Mouse (Mus musculus): Measurements from ENCODE around the gene Gm20388. TPM values are rescaled to one million over a fixed set of nuclear protein-coding genes. Genes with fewer than 3 reads are reported as not detected.
A peak's percentile ranks its signal among the peaks of the same experiment; 100 is the strongest.

The Gm20388 gene
- polyA plus RNA-seq, 1 experiment from 2014 or later, result not detected

- 22% methylated on average over 18 of the region's 18 CpGs for WGBS
- H3K4me2 ChIP-seq, result 0 out of 2 replicates have a peak overlapping the region, but pooled peaks have one; percentile 1
- no peaks in the 10 kb centered on the region for H3K36me3 ChIP-seq
- H3K9me3 ChIP-seq (replicated peaks), result no peaks in the 10 kb centered on the region
- H3K27ac ChIP-seq, result no peak overlapping the region
- H3K4me3 ChIP-seq, result no peak overlapping the region
- ATAC-seq (replicated peaks; ENCODE audit: insufficient number of reproducible peaks, insufficient read depth, low FRiP score, low read depth), result no peak
- H3K27me3 ChIP-seq, result no peaks in the 10 kb centered on the region
- H3K9ac ChIP-seq, result no peak overlapping the region
- peaks cover 4% of the 10 kb centered on the region; the same call in 1 of the 2 replicates for H3K4me1 ChIP-seq (replicated peaks)
Observed at GRCm38 (mm10) chr8:123682073-123682761, 3771.6 kb downstream of the Gm20388 start.

DNA sequence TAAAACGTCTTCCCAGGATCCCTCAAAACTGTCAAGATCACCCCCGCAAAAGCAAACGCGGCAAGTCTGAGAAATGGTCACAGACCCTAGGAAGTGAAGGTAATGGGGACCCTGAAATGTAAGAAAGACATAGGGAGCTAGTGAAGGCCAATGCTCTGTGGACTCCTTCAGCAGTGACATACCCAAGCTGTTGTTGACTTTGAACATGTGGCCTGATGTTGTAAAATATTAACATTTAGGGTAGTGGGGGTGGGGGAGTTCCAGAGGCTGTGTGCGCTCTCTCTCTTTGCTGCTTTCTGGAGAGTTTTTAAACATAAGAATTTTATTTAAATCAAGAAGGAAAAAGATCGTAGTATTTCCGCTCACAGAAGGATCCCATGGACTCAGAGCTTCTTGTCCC lies 3772.7 kb downstream of the Gm20388 start:
- Histone ChIP-seq H3K9me3 (replicated peaks) (no peaks in the 10 kb centered on the region), H3K36me3 (no peaks in the 10 kb centered on the region), H3K4me3 (no peak overlapping the region), H3K9ac (no peak overlapping the region), H3K27me3 (no peaks in the 10 kb centered on the region), H3K4me1 (replicated peaks) (peaks cover 4% of the 10 kb centered on the region; the same call in 1 of the 2 replicates), H3K27ac (no peak overlapping the region), H3K4me2 (no peak overlapping the region)
- WGBS, result 57% methylated on average over 7 of the region's 7 CpGs
- ATAC-seq (replicated peaks; ENCODE audit: insufficient number of reproducible peaks, insufficient read depth, low FRiP score, low read depth), result no peak

- no peaks in the 10 kb centered on the region for H3K36me3 ChIP-seq
- no peak for ATAC-seq (replicated peaks; ENCODE audit: insufficient number of reproducible peaks, insufficient read depth, low FRiP score, low read depth)
- no peaks in the 10 kb centered on the region for H3K27me3 ChIP-seq
- H3K9me3 ChIP-seq (replicated peaks), result no peaks in the 10 kb centered on the region
- no peak overlapping the region for H3K4me2 ChIP-seq
- H3K27ac ChIP-seq, result no peak overlapping the region
- no peak overlapping the region for H3K9ac ChIP-seq
- WGBS, result 79% methylated on average over 7 of the region's 7 CpGs
- H3K4me3 ChIP-seq, result no peak overlapping the region
- H3K4me1 ChIP-seq (replicated peaks), result peaks cover 4% of the 10 kb centered on the region; the same call in 1 of the 2 replicates
Observed at GRCm38 (mm10) chr8:123684806-123685205, 3774.2 kb downstream of the Gm20388 start.

GRCm38 (mm10) chr8:123685477-123685876 lies 3774.8 kb downstream of the Gm20388 start:
- no peaks in the 10 kb centered on the region for H3K27me3 ChIP-seq
- no peak for ATAC-seq (replicated peaks; ENCODE audit: insufficient number of reproducible peaks, insufficient read depth, low FRiP score, low read depth)
- no peak overlapping the region for H3K4me3 ChIP-seq
- no peak overlapping the region for H3K27ac ChIP-seq
- WGBS, result 77% methylated on average over 4 of the region's 4 CpGs
- H3K4me2 ChIP-seq, result no peak overlapping the region
- peaks cover 4% of the 10 kb centered on the region; the same call in 1 of the 2 replicates for H3K4me1 ChIP-seq (replicated peaks)
- no peaks in the 10 kb centered on the region for H3K9me3 ChIP-seq (replicated peaks)
- H3K9ac ChIP-seq, result no peak overlapping the region
- no peaks in the 10 kb centered on the region for H3K36me3 ChIP-seq

- WGBS, result 56% methylated on average over 4 of the region's 4 CpGs
- Histone ChIP-seq H3K9me3 (replicated peaks) (no peaks in the 10 kb centered on the region), H3K27ac (no peak overlapping the region), H3K9ac (no peak overlapping the region), H3K4me3 (no peak overlapping the region), H3K4me1 (replicated peaks) (no peaks in the 10 kb centered on the region), H3K27me3 (no peaks in the 10 kb centered on the region), H3K36me3 (no peaks in the 10 kb centered on the region), H3K4me2 (no peak overlapping the region)
- no peak for ATAC-seq (replicated peaks; ENCODE audit: insufficient number of reproducible peaks, insufficient read depth, low FRiP score, low read depth)
Observed at GRCm38 (mm10) chr8:123687826-123688225, 3777.2 kb downstream of the Gm20388 start.

DNA sequence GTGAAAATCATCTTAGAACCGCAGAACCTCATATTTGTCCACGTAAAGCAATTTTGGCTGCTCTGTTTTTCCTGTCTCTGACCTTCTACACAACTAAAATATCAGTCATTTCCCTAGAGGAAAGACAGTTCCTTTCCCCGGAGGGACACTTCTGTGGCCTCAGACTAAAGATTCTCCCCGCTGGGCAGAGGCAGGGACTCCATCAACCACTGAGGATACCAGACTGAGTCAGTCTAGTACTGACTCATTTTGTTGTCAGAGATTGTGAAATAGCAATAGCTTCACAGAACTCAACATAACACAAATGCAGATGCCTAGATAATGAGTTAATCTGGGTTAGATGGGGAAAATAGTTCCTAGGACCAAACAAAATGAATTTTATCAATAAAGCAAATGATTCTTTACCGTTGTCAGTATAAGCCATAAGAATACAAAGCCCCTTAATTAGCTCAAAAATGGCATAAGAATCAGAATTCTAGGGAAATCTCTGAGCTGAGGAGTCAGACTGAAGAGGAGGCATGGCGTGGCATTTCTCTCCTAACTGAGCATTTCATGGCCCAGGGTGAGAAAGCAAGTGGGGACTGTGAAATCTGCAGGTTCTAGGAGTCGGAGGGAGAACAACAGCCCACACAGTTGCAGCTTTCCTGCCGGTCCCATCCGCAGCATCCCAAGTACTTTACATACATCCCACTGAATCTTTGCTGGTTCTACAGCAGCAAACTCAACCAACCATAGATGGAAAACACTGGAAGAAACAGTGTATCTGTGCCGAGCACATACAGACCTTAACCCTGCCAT lies 3781.7 kb downstream of the Gm20388 start:
- Histone ChIP-seq H3K4me1 (replicated peaks) (no peaks in the 10 kb centered on the region), H3K4me3 (no peak overlapping the region), H3K4me2 (no peak overlapping the region), H3K27ac (no peak overlapping the region), H3K36me3 (no peaks in the 10 kb centered on the region), H3K9me3 (replicated peaks) (no peaks in the 10 kb centered on the region), H3K27me3 (no peaks in the 10 kb centered on the region), H3K9ac (no peak overlapping the region)
- ATAC-seq (replicated peaks; ENCODE audit: insufficient number of reproducible peaks, insufficient read depth, low FRiP score, low read depth), result no peak
- WGBS, result 77% methylated on average over 10 of the region's 10 CpGs

DNA sequence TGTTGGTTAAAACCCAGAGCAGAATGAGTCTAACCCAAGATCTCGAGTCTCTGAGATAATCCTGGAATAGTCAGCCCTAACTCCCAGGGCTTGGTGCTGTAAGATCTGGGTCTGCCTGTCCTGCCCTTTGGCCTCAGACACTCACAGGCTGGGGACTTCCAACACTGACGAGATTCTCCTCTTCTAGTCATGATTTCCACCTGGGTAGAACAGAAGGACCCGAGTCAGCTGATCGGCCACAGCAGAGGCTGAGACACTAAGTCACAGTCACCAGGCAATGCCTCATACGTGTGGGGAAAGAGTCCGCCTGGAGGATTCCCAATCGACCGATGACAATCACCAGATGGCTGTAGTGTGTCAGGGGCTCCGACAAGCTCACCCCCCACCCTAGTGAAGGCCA lies 3785.5 kb downstream of the Gm20388 start:
- Histone ChIP-seq H3K27ac (no peak overlapping the region), H3K9me3 (replicated peaks) (no peaks in the 10 kb centered on the region), H3K4me3 (no peak overlapping the region), H3K9ac (no peak overlapping the region), H3K4me1 (replicated peaks) (0 out of 2 replicates have a peak, but pooled peaks cover 2% of the 10 kb centered on the region), H3K36me3 (no peaks in the 10 kb centered on the region), H3K4me2 (no peak overlapping the region), H3K27me3 (no peaks in the 10 kb centered on the region)
- ATAC-seq (replicated peaks; ENCODE audit: insufficient number of reproducible peaks, insufficient read depth, low FRiP score, low read depth), result no peak
- 43% methylated on average over 9 of the region's 9 CpGs for WGBS

DNA sequence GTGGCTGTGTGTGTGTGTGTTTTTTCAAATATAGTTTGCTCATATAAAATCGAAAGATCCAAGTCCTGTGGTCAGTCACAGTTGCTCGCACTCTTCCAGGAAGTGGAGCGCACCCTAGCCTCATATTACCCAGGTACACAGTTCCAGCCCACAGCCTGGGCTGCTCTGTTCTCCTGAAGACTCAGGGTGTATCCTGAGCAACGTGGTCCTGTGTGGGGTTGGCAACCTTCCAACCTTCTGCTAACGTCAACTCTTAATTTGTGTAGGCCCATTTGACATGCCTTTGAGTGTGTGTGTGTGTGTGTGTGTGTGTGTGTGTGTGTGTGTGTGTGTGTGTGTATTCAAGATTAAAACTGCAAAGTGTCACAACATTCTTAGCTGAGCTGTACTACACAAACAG lies 3786.7 kb downstream of the Gm20388 start:
- no peak overlapping the region for H3K4me3 ChIP-seq
- WGBS, result 47% methylated on average over 5 of the region's 5 CpGs
- H3K9ac ChIP-seq, result no peak overlapping the region
- H3K36me3 ChIP-seq, result no peaks in the 10 kb centered on the region
- ATAC-seq (replicated peaks; ENCODE audit: insufficient number of reproducible peaks, insufficient read depth, low FRiP score, low read depth), result no peak
- H3K27ac ChIP-seq, result no peak overlapping the region
- H3K4me1 ChIP-seq (replicated peaks), result peaks cover 13% of the 10 kb centered on the region
- no peaks in the 10 kb centered on the region for H3K9me3 ChIP-seq (replicated peaks)
- no peak overlapping the region for H3K4me2 ChIP-seq
- H3K27me3 ChIP-seq, result no peaks in the 10 kb centered on the region

DNA sequence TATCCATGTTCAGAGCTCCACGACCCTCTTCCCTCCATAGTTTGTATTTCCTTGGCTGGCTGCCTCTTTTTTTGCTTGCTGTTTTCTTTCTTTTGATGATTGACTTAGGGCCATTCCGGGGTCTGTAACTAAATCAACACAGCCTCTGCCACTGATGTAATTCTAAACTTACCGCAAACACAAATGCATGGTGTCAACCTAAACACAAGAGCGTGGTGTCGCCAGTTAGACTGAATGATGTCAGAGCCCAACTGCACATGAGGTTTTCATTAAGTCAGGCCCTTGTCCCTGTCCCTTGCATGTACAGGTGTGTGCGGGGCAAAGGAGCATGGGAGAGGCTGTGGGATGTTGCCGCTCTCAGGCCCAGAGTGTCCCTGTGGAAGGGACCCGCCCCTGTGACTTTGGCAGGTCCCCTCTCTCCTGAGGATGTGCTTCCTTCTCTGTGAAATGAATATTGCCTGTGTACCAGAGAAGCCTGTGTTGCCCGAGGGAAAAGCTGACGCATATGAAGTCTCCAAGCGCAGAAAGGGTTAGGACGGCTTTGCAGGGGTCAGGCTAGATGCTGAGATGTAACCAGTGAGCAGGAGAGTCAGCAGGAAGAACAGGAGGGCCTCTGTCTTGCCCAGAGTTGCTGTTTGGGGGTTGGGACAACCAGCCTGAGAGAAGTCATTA lies 3789.9 kb downstream of the Gm20388 start:
- Histone ChIP-seq H3K27ac (no peak overlapping the region), H3K36me3 (no peaks in the 10 kb centered on the region), H3K9me3 (replicated peaks) (no peaks in the 10 kb centered on the region), H3K9ac (no peak overlapping the region), H3K27me3 (no peaks in the 10 kb centered on the region), H3K4me1 (replicated peaks) (peaks cover 18% of the 10 kb centered on the region), H3K4me2 (no peak overlapping the region), H3K4me3 (no peak overlapping the region)
- no peak for ATAC-seq (replicated peaks; ENCODE audit: insufficient number of reproducible peaks, insufficient read depth, low FRiP score, low read depth)
- WGBS, result 61% methylated on average over 12 of the region's 12 CpGs

DNA sequence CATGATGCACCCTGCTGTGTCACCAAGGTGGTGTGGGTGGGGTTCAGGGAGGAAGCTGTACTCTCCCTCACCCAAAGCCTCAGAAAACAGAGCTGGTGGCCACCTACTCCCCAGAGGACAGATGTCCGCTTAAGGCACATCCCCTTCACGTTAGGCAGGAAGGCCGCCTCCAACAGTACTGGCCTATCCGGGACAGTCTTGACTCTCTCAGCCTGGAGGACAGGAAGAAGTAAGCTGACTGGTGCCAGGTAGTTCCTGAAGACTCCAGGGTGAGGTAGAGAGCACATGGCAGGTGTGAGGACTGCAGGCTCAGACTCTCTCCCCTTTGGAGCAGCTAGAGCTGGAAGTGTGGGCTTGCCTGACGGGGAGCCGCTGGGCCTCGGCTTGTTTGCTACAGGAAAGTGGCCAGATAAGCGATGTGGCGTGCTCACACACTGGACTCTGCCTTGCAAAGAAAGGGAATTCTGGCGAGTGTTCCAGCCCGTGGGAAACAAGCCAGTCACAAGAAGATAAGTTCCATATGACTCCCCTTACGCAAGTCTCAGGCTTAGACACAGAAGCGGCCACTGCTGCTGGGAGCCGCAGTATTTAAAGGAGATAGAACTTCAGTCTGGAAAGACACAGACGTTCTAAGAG lies 3791.4 kb downstream of the Gm20388 start:
- peak overlapping the region; percentile 75 for H3K27ac ChIP-seq
- WGBS, result 16% methylated on average over 15 of the region's 15 CpGs
- no peak overlapping the region for H3K9ac ChIP-seq
- peak; percentile 69 for ATAC-seq (replicated peaks; ENCODE audit: insufficient number of reproducible peaks, insufficient read depth, low FRiP score, low read depth)
- peaks cover 5% of the 10 kb centered on the region; the same call in 1 of the 2 replicates for H3K27me3 ChIP-seq
- no peaks in the 10 kb centered on the region for H3K9me3 ChIP-seq (replicated peaks)
- no peak overlapping the region for H3K4me3 ChIP-seq
- peaks cover 18% of the 10 kb centered on the region for H3K4me1 ChIP-seq (replicated peaks)
- H3K4me2 ChIP-seq, result peak overlapping the region; percentile 26
- no peaks in the 10 kb centered on the region for H3K36me3 ChIP-seq

GRCm38 (mm10) chr8:123705376-123705775 lies 3794.7 kb downstream of the Gm20388 start:
- H3K27ac ChIP-seq, result no peak overlapping the region
- H3K4me2 ChIP-seq, result no peak overlapping the region
- no peaks in the 10 kb centered on the region for H3K36me3 ChIP-seq
- peaks cover 18% of the 10 kb centered on the region for H3K4me1 ChIP-seq (replicated peaks)
- WGBS, result 57% methylated on average over 5 of the region's 5 CpGs
- H3K9me3 ChIP-seq (replicated peaks), result no peaks in the 10 kb centered on the region
- ATAC-seq (replicated peaks; ENCODE audit: insufficient number of reproducible peaks, insufficient read depth, low FRiP score, low read depth), result no peak
- H3K27me3 ChIP-seq, result peaks cover 6% of the 10 kb centered on the region; the same call in 1 of the 2 replicates
- H3K9ac ChIP-seq, result no peak overlapping the region
- H3K4me3 ChIP-seq, result no peak overlapping the region
